Mouse (Mus musculus): Measurements from ENCODE around the gene Abca5. TPM values are rescaled to one million over a fixed set of nuclear protein-coding genes. Genes with fewer than 3 reads are reported as not detected.
"Not testable (repeated sequence)": the region's sequence is repeated elsewhere in the genome, so short reads cannot be mapped to it uniquely, and the experiment has no call there.

Abca5 gene
- polyA plus RNA-seq, 1 experiment from 2014 or later = 9.6 TPM

GRCm38 (mm10) chr11:110357756-110358551, 20.4 kb upstream of the Abca5 start:
- Histone ChIP-seq H3K27me3 (replicated peaks) (no peaks in the 10 kb centered on the region), H3K27ac (no peak overlapping the region), H3K9me3 (no peaks in the 10 kb centered on the region), H3K4me2 (no peak overlapping the region), H3K9ac (no peak overlapping the region), H3K4me1 (no peaks in the 10 kb centered on the region), H3K4me3 (no peak overlapping the region), H3K36me3 (replicated peaks) (no peaks in the 10 kb centered on the region)
- no peak for ATAC-seq (replicated peaks)
- 78% methylated on average over 16 of the region's 16 CpGs for WGBS

- H3K4me1 ChIP-seq; H3K9ac ChIP-seq; H3K4me2 ChIP-seq; ATAC-seq (replicated peaks); H3K4me3 ChIP-seq; H3K36me3 ChIP-seq (replicated peaks); H3K27me3 ChIP-seq (replicated peaks); H3K27ac ChIP-seq; H3K9me3 ChIP-seq: not testable (repeated sequence)
- 84% methylated on average over 9 of the region's 9 CpGs for WGBS
These were observed 17.6 kb upstream of the Abca5 start for GRCm38 (mm10) chr11:110355131-110355530.

- no peaks in the 10 kb centered on the region for H3K36me3 ChIP-seq (replicated peaks)
- no peak overlapping the region for H3K27ac ChIP-seq
- no peaks in the 10 kb centered on the region for H3K4me1 ChIP-seq
- ATAC-seq (replicated peaks) = no peak
- 86% methylated on average over 9 of the region's 9 CpGs for WGBS
- H3K27me3 ChIP-seq (replicated peaks) = no peaks in the 10 kb centered on the region
- H3K9me3 ChIP-seq = no peaks in the 10 kb centered on the region
- H3K4me3 ChIP-seq = no peak overlapping the region
- H3K9ac ChIP-seq = no peak overlapping the region
- H3K4me2 ChIP-seq = no peak overlapping the region
These were observed 16.7 kb upstream of the Abca5 start for GRCm38 (mm10) chr11:110354261-110354660.

GRCm38 (mm10) chr11:110348170-110348569, 10.7 kb upstream of the Abca5 start:
- H3K4me1 ChIP-seq = no peaks in the 10 kb centered on the region
- no peak overlapping the region for H3K4me2 ChIP-seq
- no peaks in the 10 kb centered on the region for H3K36me3 ChIP-seq (replicated peaks)
- 83% methylated on average over 2 of the region's 2 CpGs for WGBS
- ATAC-seq (replicated peaks) = no peak
- no peak overlapping the region for H3K9ac ChIP-seq
- H3K4me3 ChIP-seq = no peak overlapping the region
- no peaks in the 10 kb centered on the region for H3K27me3 ChIP-seq (replicated peaks)
- H3K27ac ChIP-seq = no peak overlapping the region
- no peaks in the 10 kb centered on the region for H3K9me3 ChIP-seq

- Histone ChIP-seq H3K27ac (no peak overlapping the region), H3K4me3 (no peak overlapping the region), H3K9ac (no peak overlapping the region), H3K4me1 (no peaks in the 10 kb centered on the region), H3K4me2 (no peak overlapping the region), H3K9me3 (no peaks in the 10 kb centered on the region), H3K27me3 (replicated peaks) (no peaks in the 10 kb centered on the region), H3K36me3 (replicated peaks) (no peaks in the 10 kb centered on the region)
- WGBS = 65% methylated on average over 6 of the region's 6 CpGs
- ATAC-seq (replicated peaks) = no peak
These were observed 10.3 kb upstream of the Abca5 start for GRCm38 (mm10) chr11:110347768-110348167.

GRCm38 (mm10) chr11:110336814-110337288, 665 bp downstream of the Abca5 start:
- Histone ChIP-seq H3K9ac (peak overlapping the region; percentile 74), H3K9me3 (no peaks in the 10 kb centered on the region), H3K27ac (peak overlapping the region; percentile 82), H3K4me1 (peaks cover 4% of the 10 kb centered on the region), H3K27me3 (replicated peaks) (no peaks in the 10 kb centered on the region), H3K4me2 (peak overlapping the region; percentile 64), H3K36me3 (replicated peaks) (no peaks in the 10 kb centered on the region), H3K4me3 (peak overlapping the region; percentile 74)
- 0% methylated on average over 18 of the region's 18 CpGs for WGBS
- peak; percentile 48; the same call in 1 of the 2 replicates for ATAC-seq (replicated peaks)

- no peak for ATAC-seq (replicated peaks)
- no peaks in the 10 kb centered on the region for H3K36me3 ChIP-seq (replicated peaks)
- H3K4me2 ChIP-seq = no peak overlapping the region
- H3K27me3 ChIP-seq (replicated peaks) = no peaks in the 10 kb centered on the region
- WGBS = 70% methylated on average over 6 of the region's 6 CpGs
- H3K9ac ChIP-seq = no peak overlapping the region
- H3K9me3 ChIP-seq = no peaks in the 10 kb centered on the region
- no peak overlapping the region for H3K27ac ChIP-seq
- no peak overlapping the region for H3K4me3 ChIP-seq
- H3K4me1 ChIP-seq = 0 out of 2 replicates have a peak, but pooled peaks cover 4% of the 10 kb centered on the region
These were observed 7.4 kb downstream of the Abca5 start for GRCm38 (mm10) chr11:110330093-110330492.

- WGBS = 21% methylated on average over 8 of the region's 8 CpGs
- Histone ChIP-seq H3K4me3 (no peak overlapping the region), H3K4me2 (no peak overlapping the region), H3K36me3 (replicated peaks) (0 out of 2 replicates have a peak, but pooled peaks cover 4% of the 10 kb centered on the region), H3K4me1 (no peaks in the 10 kb centered on the region), H3K27me3 (replicated peaks) (no peaks in the 10 kb centered on the region), H3K9ac (no peak overlapping the region), H3K9me3 (no peaks in the 10 kb centered on the region), H3K27ac (no peak overlapping the region)
- no peak for ATAC-seq (replicated peaks)
These were observed 15.2 kb downstream of the Abca5 start for GRCm38 (mm10) chr11:110322266-110322665.

- no peak overlapping the region for H3K4me3 ChIP-seq
- no peaks in the 10 kb centered on the region for H3K4me1 ChIP-seq
- no peak overlapping the region for H3K9ac ChIP-seq
- H3K4me2 ChIP-seq = no peak overlapping the region
- H3K27ac ChIP-seq = no peak overlapping the region
- ATAC-seq (replicated peaks) = no peak
- H3K9me3 ChIP-seq = no peaks in the 10 kb centered on the region
- 83% methylated on average over 12 of the region's 12 CpGs for WGBS
- H3K27me3 ChIP-seq (replicated peaks) = no peaks in the 10 kb centered on the region
- H3K36me3 ChIP-seq (replicated peaks) = no peaks in the 10 kb centered on the region
These were observed 30.9 kb downstream of the Abca5 start for GRCm38 (mm10) chr11:110306475-110307168.

GRCm38 (mm10) chr11:110303411-110303810, 34.1 kb downstream of the Abca5 start:
- Histone ChIP-seq H3K9ac (no peak overlapping the region), H3K9me3 (no peaks in the 10 kb centered on the region), H3K4me1 (no peaks in the 10 kb centered on the region), H3K27ac (no peak overlapping the region), H3K36me3 (replicated peaks) (no peaks in the 10 kb centered on the region), H3K27me3 (replicated peaks) (no peaks in the 10 kb centered on the region), H3K4me3 (no peak overlapping the region), H3K4me2 (no peak overlapping the region)
- WGBS = 36% methylated on average over 3 of the region's 3 CpGs
- ATAC-seq (replicated peaks) = no peak

GRCm38 (mm10) chr11:110297917-110298533, 39.5 kb downstream of the Abca5 start:
- 79% methylated on average over 13 of the region's 13 CpGs for WGBS
- no peaks in the 10 kb centered on the region for H3K9me3 ChIP-seq
- ATAC-seq (replicated peaks) = no peak
- H3K4me3 ChIP-seq = no peak overlapping the region
- H3K9ac ChIP-seq = no peak overlapping the region
- no peak overlapping the region for H3K4me2 ChIP-seq
- no peak overlapping the region for H3K27ac ChIP-seq
- H3K36me3 ChIP-seq (replicated peaks) = 0 out of 2 replicates have a peak, but pooled peaks cover 4% of the 10 kb centered on the region
- H3K4me1 ChIP-seq = no peaks in the 10 kb centered on the region
- no peaks in the 10 kb centered on the region for H3K27me3 ChIP-seq (replicated peaks)

- Histone ChIP-seq H3K4me2 (no peak overlapping the region), H3K27ac (no peak overlapping the region), H3K9me3 (no peaks in the 10 kb centered on the region), H3K4me1 (no peaks in the 10 kb centered on the region), H3K36me3 (replicated peaks) (no peaks in the 10 kb centered on the region; the same call in 1 of the 2 replicates), H3K9ac (no peak overlapping the region), H3K27me3 (replicated peaks) (no peaks in the 10 kb centered on the region), H3K4me3 (no peak overlapping the region)
- no peak for ATAC-seq (replicated peaks)
- 84% methylated on average over 2 of the region's 2 CpGs for WGBS
These were observed 46.9 kb downstream of the Abca5 start for GRCm38 (mm10) chr11:110290586-110290985.

Measured in midbrain, embryonic 15.5 days (tissue).